Mouse (Mus musculus): ENCODE measurements around the gene Mip.
"Not testable (repeated sequence)": the region's sequence is repeated elsewhere in the genome, so short reads cannot be mapped to it uniquely, and the experiment has no call there.

The Mip gene

DNA sequence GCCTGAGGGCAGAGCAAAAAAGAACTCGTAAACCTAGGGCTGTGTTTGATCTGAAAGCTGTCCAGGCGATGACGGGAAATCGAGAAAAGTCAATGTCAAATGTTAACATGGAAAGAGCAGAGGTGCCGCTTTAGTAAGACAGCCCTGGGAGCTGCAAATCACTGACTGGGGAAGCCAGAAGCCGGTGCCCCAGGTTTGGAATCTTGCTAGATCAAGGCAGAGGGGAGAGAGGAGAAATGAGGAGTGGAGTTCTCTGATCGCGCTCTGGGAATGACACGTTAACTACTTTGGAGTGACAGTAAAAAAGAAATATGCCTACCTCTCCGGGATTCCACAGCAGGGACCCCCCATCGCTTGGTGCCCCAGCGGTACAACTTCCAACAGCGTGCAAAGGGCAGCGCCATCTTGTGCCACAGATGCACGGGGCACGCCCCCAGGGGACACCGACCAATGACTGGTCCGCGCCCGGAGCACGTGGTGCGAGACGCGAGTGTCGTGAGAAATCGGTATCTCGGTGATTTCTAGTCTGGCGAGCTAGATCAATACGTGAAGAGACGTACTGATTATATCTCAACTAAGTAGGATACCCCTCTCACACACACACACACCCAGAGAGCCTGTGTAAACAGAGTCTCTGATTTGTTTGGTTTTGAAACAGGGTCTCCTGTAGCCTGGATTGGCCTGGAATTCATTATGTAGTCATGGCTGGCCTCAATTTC, 14.1 kb upstream of the Mip start, which contains the start of gene Spryd4:
Spryd4 (minus strand) TSS at position 418 of the 719 bp plus-strand sequence.
- peak; percentile 84 to 92 for DNase-seq (ENCODE audit: low spot score in 2 of 2)

DNA sequence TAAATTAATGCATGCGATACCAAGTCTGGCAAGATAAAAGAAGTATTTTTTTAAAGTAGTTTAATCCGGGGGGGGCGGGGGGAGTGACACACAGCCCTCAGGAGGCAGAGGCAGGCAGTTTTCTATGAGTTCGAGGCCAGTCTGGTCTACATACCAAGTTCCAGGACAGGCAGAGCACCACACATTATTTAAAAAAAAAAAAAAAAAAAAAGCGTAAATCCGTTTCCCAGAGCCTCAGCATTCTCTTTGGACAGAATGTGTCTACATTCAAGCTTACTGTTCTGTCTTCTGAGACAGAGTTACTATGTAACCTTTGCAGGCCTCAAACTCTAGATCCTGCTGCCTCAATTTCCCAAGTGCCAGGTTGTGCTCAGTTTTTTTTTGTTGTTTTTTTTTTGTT, 13.5 kb upstream of the Mip start:
- DNase-seq (ENCODE audit: low spot score in 2 of 2), result no peak

DNA sequence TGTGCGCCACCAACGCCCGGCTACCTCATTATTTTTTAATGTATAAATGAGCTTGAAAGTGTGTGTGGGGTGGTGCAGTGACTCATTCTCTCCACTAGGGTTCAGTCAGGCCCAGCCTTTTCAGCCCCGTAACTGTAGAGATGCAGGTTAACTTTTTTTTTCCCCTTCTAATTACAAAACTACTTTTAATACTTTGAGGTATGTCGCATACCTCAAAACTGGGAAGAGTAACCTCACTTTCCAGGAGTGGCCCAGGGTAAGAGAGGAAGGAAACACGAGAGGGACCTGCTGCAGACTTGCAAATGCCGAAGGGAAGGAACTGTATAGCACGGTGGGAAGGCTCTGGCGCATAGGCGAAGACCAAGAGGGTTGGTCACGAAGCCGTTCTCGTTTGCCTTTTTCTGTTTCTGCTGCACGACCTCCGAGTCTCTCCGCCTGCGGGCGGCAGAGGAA, 12.7 kb upstream of the Mip start:
- DNase-seq (ENCODE audit: low spot score in 2 of 2), result peak; percentile 56 to 58

DNA sequence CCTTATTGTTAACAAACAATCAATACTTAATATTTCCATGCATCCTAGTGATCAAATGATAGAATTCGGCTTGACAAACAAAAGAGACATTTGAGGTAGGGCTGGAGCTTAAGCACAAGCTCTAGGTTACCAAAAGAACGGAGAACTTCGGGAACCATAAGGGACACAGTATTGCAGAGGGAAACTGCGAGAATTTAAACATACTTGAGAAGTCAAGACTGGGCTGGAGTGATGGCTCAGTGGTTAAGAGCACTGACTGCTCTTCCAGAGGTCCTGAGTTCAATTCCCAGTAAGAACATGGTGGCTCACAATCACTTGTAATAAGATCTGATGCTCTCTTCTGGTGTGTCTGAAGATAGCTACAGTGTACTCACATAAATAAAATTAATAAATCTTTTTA, 11.5 kb upstream of the Mip start:
- DNase-seq (ENCODE audit: low spot score in 2 of 2), result not testable (repeated sequence)

DNA sequence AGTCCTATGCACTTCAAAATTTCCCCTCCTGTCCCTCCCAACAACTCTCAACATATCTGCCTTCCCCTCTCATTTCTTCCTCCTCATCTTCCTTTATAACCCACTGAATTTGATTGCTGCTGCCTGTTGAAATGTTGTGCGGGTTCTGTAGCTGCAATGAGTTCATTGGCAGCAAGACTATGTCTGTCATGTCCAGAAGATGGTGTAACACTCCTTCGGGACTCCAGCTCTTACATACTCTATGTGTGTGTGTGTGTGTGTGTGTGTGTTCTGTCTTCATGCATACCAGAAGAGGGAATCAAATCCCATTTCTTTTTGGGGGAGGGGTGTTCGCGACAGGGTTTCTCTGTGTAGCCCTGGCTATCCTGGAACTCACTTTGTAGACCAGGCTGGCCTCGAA, 10.7 kb upstream of the Mip start:
- no peak for DNase-seq (ENCODE audit: low spot score in 2 of 2)

DNA sequence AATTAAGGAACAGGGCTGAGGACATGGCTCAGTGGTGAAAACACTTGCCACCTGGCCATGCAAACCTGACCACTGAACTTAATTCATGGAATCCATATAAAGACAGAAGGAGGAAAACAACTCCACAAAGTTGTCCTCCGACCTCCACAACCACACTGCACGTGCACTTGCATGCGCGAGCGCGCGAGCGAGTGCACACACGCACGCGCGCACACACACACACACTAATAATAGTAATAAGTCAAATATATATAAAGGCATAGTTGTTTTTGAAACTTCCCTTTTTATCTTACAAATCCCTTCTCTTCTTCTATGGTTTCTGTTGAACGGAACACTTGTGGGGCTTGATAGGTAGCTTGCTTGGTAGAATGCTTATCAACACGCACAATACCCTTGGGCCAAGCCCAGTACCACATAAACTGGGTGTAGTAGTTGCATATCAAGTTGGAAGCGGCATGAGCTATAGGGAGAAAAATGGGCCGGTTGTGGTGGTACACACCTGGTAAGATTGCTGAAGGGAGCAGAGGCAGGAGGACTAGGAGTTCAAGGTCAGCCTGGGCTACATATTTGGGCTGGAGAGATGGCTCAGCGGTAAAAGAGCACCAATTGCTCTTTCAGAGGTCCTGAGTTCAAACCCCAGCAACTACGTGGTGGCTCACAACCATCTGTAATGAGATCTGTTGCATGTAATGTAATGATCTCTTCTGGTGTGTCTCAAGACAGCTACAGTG, 7.1 kb upstream of the Mip start:
- no peak for DNase-seq (ENCODE audit: low spot score in 2 of 2)

DNA sequence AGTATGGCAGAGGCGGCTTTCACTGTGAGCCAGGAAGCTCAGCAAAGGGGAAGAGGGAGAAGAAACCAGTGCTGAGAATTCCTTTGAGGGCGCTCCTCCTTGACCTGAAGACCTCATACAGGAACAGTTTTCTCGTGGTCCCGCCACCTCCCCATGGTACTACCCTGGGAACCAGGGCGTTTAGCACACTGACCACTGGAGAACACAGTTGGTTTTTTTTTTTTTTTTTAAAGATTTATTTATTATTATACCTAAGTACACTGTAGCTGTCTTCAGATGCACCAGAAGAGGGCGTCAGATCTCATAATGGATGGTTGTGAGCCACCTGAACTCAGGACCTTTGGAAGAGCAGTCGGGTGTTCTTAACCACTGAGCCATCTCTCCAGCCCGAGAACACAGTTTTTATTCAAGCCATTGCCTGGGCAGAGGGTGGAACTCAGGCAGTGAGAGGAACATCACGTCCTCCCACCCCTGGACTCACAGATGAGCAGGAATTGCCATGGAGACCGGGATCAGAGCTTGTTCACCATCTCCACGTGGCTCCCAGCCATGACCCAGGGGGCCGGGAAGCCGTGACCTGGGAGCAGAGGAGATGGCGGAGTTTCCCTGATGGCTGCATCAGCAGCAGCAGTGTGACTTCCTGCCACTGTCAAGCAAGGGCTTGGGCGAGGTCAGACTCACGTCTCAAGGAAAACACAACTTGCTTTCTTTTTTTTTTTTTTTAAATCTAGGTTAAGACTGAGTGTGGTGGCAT, 3.9 kb upstream of the Mip start:
- DNase-seq (ENCODE audit: low spot score in 2 of 2), result no peak

DNA sequence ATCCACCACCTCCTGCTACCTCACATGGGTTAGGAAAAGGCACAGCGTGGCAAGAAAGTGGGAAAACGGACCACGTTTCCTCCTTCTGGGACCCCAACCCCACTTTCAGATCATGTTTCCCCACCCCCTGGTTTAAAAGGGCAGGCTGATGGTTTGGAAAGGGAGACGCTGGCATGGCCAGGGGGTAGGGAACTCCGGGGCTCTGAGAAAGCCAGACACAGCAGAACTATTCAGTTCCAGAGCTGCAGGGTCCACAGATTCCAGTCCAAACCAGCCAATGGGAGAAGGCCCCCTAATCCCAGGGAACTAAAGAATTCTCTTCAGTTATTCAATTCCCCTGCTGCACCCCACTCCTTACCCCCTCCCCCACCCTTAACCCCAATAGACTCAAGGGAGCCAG, 574 bp upstream of the Mip start:
- no peak for DNase-seq (ENCODE audit: low spot score in 2 of 2)

DNA sequence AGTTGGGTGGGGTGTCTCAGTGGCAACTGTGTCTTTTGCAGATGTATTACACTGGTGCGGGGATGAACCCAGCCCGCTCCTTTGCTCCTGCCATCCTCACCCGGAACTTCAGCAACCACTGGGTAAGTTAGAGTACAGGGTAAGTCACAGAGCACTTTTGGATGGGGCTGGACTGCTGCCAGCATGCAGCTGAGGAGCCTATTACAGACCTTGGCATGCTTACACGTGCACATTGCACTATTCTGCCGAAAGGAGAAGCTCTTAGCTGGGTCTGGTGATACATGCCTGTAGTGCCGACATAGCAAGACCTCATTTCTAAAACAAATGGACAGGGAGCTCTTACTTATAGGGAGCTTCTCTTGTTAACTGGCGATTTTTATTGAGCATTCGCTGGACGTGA, 2.0 kb downstream of the Mip start:
- no peak for DNase-seq (ENCODE audit: low spot score in 2 of 2)

DNA sequence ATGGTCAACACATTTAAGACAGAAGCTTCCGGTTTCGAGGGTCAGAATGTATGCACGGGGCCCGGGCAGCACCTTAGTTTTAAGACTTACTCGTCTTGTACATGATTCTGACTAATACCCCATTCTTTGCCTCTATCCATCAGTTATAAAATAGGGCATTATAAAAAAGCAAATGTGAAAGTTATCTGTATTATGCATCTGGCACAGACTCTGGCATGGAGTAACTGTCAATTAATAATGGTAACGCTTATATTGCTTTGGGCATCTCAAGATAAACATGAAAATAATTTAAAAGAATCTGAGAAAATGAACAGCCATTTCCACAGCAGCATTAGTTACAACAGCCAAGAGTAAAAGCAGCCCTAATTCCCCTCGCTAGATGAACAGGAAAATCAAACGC, 2.4 kb downstream of the Mip start:
- no peak for DNase-seq (ENCODE audit: low spot score in 2 of 2)

DNA sequence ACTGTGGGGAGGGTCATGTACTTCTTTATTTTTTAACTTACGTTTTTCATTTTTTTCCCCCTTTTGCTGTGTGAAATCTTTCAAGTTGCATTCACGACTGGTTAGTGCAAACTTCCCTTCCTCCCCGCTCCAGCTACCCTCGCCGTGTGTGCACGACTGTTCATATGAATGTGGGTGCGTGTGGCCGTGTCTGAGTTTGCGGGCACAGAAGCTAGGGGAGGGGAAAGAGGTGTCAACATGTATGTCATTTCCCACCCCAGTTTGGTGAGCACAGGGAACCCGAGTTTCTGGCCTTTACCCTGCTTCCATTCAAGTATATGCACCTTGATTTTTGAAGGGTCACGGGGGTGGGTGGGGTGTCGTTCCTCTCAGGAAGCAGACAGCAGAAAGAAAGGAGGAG, 4.9 kb downstream of the Mip start:
- DNase-seq (ENCODE audit: low spot score in 2 of 2), result no peak

DNA sequence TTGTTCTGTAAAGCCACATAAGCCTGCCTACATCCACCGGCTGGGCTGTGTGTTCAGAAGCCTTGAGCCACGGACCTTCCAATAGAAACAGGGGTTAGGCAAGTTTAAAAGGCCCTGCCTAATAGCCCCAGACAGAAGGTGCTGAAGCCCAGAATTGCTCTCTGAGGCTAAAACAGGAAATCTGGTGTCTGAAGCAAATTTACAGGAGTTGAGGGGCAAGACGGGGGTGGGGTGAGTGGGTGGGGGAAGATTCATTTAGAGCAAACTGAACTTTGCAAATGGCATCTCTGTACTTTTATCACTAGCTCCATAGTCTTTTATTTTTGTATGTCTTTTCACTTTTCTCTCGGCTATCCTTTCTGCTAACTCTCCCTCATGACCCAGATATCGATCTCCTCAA, 5.5 kb downstream of the Mip start:
- DNase-seq (ENCODE audit: low spot score in 2 of 2), result no peak

DNA sequence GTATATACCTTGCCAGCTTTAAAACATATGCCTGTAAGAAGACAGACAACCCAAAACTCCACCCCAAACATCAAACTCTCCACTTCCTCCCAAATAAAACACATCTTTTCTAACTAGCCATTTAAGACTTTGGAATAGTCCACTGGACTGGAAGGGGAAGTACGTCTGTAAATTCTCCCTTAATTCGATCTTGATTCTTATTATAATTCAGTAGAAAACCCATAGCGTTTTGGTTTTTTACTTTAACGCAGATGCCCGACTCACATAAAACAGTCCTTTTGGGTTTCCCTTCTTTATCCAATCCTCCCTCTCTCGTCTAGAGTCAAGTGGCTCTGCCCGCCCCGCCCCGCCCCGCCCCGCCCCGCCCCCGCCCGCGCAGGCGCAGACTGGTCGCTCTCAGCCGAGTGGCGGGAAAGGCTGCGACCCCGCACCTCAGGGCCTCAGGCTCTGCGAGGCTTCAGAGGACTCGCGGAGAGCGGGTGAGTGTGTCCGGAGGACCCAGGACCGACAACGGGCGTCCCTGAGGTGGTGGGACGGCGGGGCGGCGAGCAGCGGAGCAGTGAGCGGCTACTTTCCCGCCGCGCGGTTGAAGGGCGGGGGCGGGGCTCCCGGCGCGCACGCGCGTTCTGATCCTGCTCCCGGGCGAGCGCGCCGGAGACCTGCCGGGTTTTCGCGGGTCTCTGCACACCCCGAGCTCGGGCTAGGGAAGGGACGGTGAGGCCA, 6.2 kb downstream of the Mip start, which contains the start of gene Timeless:
Timeless (plus strand) TSS at position 369 of the 723 bp plus-strand sequence.
- peak; percentile 87 for DNase-seq (ENCODE audit: low spot score in 2 of 2)

DNA sequence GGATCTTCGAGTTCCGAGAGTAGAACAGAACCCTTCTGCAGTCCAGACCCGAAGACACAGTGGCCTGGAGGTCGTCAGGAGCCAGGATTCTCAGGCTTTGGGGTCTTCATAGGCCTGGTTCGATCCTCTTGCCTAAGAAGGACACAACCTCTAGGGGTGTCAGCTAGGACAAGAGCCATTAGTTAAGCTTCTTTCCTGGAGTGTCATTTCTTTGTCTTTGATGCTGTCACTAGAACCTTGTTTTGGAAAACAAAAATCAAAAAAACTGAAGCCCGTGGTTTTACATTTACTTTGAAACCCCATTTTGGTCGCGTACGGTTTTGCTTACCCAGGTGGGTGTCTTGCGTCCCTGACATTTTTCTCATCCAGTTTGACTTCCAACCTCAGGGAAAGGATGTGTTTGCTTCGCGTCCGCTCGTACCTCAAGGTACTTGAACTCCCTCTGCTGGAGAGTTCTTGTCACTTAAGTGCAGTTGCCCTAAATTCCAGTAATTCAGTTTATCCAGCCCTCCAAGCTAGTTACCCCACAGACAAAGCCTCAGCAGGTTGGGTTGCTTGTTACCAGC, 6.9 kb downstream of the Mip start:
- peak; percentile 34 to 47 for DNase-seq (ENCODE audit: low spot score in 2 of 2)

DNA sequence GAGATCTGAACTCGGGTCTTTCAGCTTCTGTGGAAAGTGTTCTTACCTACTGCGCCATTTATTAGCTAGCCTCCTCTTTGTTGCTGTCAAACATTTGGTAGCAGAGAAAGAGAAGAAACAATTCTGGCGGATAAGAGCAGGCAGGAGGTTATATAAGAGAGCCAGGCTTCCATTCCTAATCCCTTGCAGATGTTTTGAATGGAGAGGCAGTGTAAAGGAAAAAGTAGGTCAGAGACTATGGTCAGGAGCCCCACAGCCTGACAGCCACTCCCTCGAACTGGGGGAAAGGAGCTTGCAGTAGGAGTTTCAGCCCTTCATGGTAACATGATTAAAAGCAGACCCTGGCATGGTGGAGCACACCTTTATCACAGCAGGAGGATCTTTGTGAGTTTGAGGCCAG, 10.7 kb downstream of the Mip start:
- no peak for DNase-seq (ENCODE audit: low spot score in 2 of 2)

DNA sequence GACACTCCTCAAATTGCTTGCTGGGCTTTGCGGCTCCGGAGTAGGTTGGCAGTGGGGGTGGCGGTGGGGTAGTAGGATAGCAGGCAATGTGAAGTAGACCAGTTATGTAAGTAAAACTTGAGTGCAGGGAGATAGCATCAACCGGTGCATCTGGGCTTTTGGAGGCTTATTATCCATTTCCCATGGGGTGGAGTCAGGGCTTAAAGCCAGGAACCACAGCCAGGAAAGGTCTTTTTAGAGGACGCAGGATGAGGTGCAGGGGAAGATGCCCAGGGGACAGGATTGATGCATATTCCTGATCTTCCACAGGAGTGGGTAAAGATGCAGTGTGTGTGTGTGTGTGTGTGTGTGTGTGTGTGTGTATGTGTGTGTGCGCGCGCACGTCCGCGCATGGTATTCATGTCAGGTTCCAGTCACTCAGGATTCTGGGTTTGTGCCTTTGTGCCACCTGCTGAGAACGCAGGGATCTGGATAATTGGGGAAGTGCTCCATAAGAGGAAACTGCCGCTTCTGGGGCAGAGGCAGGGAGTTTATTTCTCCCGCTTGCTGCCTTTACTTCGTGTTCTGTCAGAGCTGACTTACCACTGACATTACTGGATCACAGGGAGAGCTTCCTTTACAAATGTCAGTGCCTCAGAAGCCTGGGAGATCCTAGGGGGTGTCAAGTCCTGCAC, 12.3 kb downstream of the Mip start:
- no peak for DNase-seq (ENCODE audit: low spot score in 2 of 2)

DNA sequence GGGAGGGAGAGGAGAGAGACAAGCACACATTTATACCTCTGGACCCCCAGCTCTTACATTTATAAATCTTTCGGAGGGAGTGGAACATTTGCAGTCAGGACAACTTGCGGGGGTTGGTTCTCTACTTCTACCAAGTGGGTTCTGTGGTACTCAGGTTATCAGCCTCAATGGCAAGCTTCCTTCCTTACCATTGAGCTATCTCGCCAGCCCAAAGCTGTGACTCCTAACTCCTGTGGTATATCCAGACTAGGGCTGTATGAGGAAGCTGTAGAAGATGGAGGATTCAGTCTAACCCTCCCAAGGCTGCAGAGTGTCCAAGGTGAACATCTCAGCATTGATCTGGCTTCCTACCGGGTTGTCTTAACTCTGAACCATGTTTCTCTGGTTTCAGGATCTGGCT, 13.5 kb downstream of the Mip start:
- no peak for DNase-seq (ENCODE audit: low spot score in 2 of 2)

DNA sequence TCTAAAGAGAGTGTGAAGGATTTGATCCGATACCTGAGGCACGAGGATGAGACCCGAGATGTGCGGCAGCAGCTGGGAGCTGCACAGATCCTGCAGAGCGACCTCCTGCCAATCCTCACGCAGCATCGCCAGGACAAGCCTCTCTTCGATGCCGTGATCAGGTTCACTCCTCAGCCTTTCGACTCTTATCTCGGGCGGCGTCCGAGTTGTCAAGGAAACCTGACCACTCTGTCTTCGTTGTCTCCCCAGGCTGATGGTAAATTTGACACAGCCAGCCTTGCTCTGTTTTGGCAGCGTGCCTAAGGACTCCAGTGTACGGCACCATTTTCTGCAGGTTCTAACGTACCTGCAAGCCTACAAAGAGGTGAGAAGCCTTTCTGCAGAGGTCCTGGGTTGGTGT, 14.5 kb downstream of the Mip start:
- DNase-seq (ENCODE audit: low spot score in 2 of 2), result no peak

DNA sequence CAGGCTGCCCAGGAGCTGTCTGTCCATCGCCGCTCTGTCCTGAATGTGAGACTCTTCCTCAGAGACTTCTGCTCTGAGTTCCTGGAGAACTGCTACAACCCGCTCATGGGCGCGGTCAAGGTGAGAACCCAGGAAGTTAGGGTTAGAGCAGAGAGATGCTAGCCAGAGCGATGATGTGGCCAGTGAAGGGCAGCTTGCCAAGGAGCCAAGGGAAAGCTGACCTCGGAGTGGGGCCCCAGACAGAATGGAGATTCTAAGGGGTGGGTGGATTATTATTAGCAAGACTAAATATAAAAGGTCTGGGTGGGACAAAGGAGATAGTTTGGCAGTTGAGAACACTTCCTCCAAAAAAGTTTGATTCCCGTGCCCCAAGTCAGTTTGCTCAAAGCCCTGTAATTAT, 17.6 kb downstream of the Mip start:
- no peak for DNase-seq (ENCODE audit: low spot score in 2 of 2)

DNA sequence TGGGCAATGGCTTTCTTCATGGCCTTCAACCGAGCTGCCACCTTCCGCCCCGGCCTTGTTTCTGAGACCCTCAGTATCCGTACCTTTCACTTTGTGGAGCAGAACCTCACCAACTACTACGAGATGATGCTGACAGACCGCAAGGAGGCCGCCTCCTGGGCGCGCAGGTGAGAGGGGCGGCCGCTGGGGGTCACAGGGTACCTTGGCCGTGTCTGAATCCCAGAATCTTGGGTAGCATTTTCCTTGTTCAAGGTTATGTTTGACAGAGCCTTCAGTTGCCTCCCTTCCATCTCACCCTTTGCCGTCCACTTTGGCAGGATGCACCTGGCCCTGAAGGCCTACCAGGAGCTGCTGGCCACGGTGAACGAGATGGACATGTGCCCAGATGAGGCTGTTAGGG, 18.5 kb downstream of the Mip start:
- no peak for DNase-seq (ENCODE audit: low spot score in 2 of 2)

All from urinary bladder, postnatal 36 days (tissue).